Mouse (Mus musculus) C2C12 (cell line): ENCODE measurements around the gene Gse1.

Source experiments
- CEBPB ChIP-seq: IDR thresholded peaks from one replicate; pipeline ENCODE4 v1.6.1; 2011; ENCODE audit warnings: low read depth, mild to moderate bottlenecking, control low read depth, moderate library complexity
- CTCF ChIP-seq: IDR thresholded peaks from one replicate; pipeline ENCODE4 v1.5.1; 2011; ENCODE audit not compliant: control insufficient read depth, insufficient read depth, insufficient read length
- FOSL1 ChIP-seq: IDR thresholded peaks from one replicate; pipeline ENCODE4 v1.8.0; 2011; ENCODE audit warnings: mild to moderate bottlenecking, low read length; ENCODE audit not compliant: poor library complexity, insufficient read depth, severe bottlenecking
- MAX ChIP-seq: IDR thresholded peaks from one replicate; pipeline ENCODE4 v1.6.1; 2011; ENCODE audit warnings: mild to moderate bottlenecking, control low read depth
- MYOD1 ChIP-seq: IDR thresholded peaks from one replicate; pipeline ENCODE4 v1.6.1; 2011; ENCODE audit warnings: low read depth; ENCODE audit not compliant: control insufficient read depth, insufficient read length
- USF1 ChIP-seq: IDR thresholded peaks from one replicate; pipeline ENCODE4 v1.6.1; 2011; ENCODE audit warnings: low read depth, mild to moderate bottlenecking, control low read depth, moderate library complexity

DNA sequence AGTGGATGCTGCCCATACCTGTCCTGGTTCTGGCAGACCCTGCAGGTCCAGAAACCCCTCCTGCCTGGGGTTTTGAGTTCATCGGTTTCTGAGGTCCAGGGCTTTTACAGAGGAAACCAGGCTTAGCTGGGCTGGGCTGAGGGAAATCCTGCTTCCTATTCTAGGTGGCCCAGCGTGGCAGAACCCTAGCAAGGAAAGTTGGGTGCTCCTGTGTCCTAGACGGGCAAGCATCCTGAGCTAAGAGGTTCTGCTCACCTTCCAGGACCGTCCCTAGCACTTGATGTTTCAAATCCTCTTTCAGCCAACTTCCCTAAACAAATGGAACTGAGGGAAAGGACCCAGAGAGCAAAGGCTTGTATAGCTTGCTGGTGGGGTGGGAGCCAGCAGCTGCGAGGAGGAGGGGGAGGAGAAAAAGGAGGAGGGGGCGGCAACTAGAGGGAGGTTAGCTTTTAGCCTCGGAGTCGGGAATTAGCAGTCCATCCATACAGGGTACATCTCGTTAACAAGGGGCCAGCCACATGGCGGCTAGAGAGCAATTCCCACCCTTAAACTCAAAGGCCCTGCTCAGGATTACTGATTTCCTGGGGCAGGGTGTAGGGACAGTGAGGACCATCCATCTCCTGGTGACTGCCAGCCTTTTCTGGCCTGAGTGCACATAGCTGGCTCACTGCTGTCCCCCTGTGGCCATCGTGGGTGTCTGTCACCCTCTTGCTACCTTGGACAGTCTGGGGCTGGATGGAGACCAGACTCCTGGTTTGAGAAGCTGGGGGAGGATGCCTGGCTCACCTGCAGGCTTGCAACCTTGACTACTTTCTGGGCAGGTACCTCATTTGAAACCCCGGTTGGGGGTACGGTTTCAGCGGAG, 306.5 kb downstream of the Gse1 start:
- peak; percentile 98 for TF ChIP-seq CTCF
- no peak for TF ChIP-seq MAX
- TF ChIP-seq MYOD1 = no peak
- TF ChIP-seq USF1 = no peak
- TF ChIP-seq CEBPB = no peak
- TF ChIP-seq FOSL1 = no peak
